Mouse (Mus musculus): ENCODE data around the gene Irak4. TPM values are rescaled to one million over a fixed set of nuclear protein-coding genes. Genes with fewer than 3 reads are reported as not detected.

Irak4 gene
- polyA plus RNA-seq, 1 experiment from 2014 or later, result 2.7 TPM

DNA sequence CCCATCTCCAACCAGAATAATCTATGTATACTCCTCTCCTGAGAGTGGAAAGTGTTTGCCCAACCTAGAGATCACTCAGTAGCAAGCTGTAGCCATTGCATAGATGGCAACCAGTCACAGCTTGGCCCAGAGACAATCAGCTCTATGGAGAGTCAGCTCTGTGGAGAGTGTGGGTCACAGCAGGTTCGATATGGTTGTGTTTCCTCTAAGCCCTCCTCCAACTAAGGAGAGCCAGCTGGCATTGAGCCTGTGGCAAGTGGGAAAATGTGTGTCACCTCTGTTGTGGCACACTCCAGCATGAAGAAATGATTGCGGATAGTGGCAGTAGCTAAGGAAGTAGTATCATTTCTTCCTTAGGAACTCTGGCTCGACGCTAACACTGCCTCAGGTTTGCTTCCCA, 28.1 kb downstream of the Irak4 start:
- Histone ChIP-seq H3K36me3 (ENCODE audit: control insufficient read depth, insufficient read depth, low read length) (no peaks in the 10 kb centered on the region), H3K4me2 (ENCODE audit: low read depth, severe bottlenecking) (no peak overlapping the region), H3K9me3 (ENCODE audit: control insufficient read depth, low read length) (no peaks in the 10 kb centered on the region), H3K4me3 (ENCODE audit: low read depth, low read length) (no peak overlapping the region), H3K4me1 (ENCODE audit: control insufficient read depth, insufficient read depth, low read length) (no peaks in the 10 kb centered on the region), H3K9ac (ENCODE audit: low read length) (no peak overlapping the region), H3K27me3 (ENCODE audit: control insufficient read depth, insufficient read depth, low read length) (no peaks in the 10 kb centered on the region), H3K27ac (replicated peaks; ENCODE audit: low read depth, low read length) (no peak overlapping the region)
- ATAC-seq (ENCODE audit: insufficient number of reproducible peaks, low FRiP score, low TSS enrichment, low read depth), result no peak
- WGBS, result 92% methylated on average over 4 of the region's 4 CpGs
- no peak for DNase-seq (ENCODE audit: low spot score)

DNA sequence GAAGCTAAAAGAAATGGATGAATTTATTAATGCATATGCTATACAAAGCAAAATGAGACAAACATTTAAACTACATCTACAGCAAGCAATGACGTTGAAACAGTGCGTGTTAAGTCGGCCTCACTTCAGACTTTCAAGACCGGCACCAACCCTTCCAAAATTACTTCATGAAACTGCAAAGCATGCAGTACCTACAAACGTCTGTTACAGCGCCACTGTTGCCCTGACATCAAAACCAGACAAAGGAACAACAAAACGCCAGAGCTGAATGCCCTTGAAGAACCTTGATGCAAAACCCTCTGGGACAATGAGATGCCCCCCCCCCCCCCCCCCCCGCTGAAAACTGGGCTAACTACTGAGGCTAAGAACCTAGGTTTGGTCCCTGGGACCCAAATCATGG, 29.3 kb downstream of the Irak4 start:
- H3K36me3 ChIP-seq (ENCODE audit: control insufficient read depth, insufficient read depth, low read length), result no peaks in the 10 kb centered on the region
- 72% methylated on average over 8 of the region's 8 CpGs for WGBS

GRCm38 (mm10) chr15:94574566-94575268, 31.3 kb downstream of the Irak4 start:
- WGBS, result 71% methylated on average over 4 of the region's 4 CpGs
- H3K4me3 ChIP-seq (ENCODE audit: low read depth, low read length), result no peak overlapping the region
- ATAC-seq (ENCODE audit: insufficient number of reproducible peaks, low FRiP score, low TSS enrichment, low read depth), result no peak
- DNase-seq (ENCODE audit: low spot score), result no peak
- no peak overlapping the region for H3K4me2 ChIP-seq (ENCODE audit: low read depth, severe bottlenecking)
- H3K27ac ChIP-seq (replicated peaks; ENCODE audit: low read depth, low read length), result no peak overlapping the region
- H3K36me3 ChIP-seq (ENCODE audit: control insufficient read depth, insufficient read depth, low read length), result no peaks in the 10 kb centered on the region; the same call in 1 of the 2 replicates
- H3K9me3 ChIP-seq (ENCODE audit: control insufficient read depth, low read length), result no peaks in the 10 kb centered on the region
- H3K9ac ChIP-seq (ENCODE audit: low read length), result no peak overlapping the region
- no peaks in the 10 kb centered on the region for H3K27me3 ChIP-seq (ENCODE audit: control insufficient read depth, insufficient read depth, low read length)
- H3K4me1 ChIP-seq (ENCODE audit: control insufficient read depth, insufficient read depth, low read length), result no peaks in the 10 kb centered on the region

More for the DNA sequence above, 29.3 kb downstream of the Irak4 start:
- DNase-seq (ENCODE audit: low spot score), result no peak
- Histone ChIP-seq H3K4me3 (ENCODE audit: low read depth, low read length) (no peak overlapping the region), H3K9me3 (ENCODE audit: control insufficient read depth, low read length) (no peaks in the 10 kb centered on the region), H3K4me2 (ENCODE audit: low read depth, severe bottlenecking) (no peak overlapping the region), H3K27ac (replicated peaks; ENCODE audit: low read depth, low read length) (no peak overlapping the region), H3K27me3 (ENCODE audit: control insufficient read depth, insufficient read depth, low read length) (no peaks in the 10 kb centered on the region), H3K9ac (ENCODE audit: low read length) (no peak overlapping the region), H3K4me1 (ENCODE audit: control insufficient read depth, insufficient read depth, low read length) (no peaks in the 10 kb centered on the region)
- ATAC-seq (ENCODE audit: insufficient number of reproducible peaks, low FRiP score, low TSS enrichment, low read depth), result no peak

- Histone ChIP-seq H3K36me3 (ENCODE audit: control insufficient read depth, insufficient read depth, low read length) (peaks cover 17% of the 10 kb centered on the region; the same call in 1 of the 2 replicates), H3K4me1 (ENCODE audit: control insufficient read depth, insufficient read depth, low read length) (no peaks in the 10 kb centered on the region), H3K27ac (replicated peaks; ENCODE audit: low read depth, low read length) (no peak overlapping the region), H3K4me2 (ENCODE audit: low read depth, severe bottlenecking) (no peak overlapping the region), H3K9ac (ENCODE audit: low read length) (no peak overlapping the region), H3K27me3 (ENCODE audit: control insufficient read depth, insufficient read depth, low read length) (no peaks in the 10 kb centered on the region), H3K9me3 (ENCODE audit: control insufficient read depth, low read length) (no peaks in the 10 kb centered on the region), H3K4me3 (ENCODE audit: low read depth, low read length) (no peak overlapping the region)
- WGBS, result 58% methylated on average over 7 of the region's 7 CpGs
- DNase-seq (ENCODE audit: low spot score) (no peak), ATAC-seq (ENCODE audit: insufficient number of reproducible peaks, low FRiP score, low TSS enrichment, low read depth) (no peak)
Observed at GRCm38 (mm10) chr15:94582000-94582593, 38.7 kb downstream of the Irak4 start.

GRCm38 (mm10) chr15:94583153-94583552, 39.7 kb downstream of the Irak4 start:
- no peak for ATAC-seq (ENCODE audit: insufficient number of reproducible peaks, low FRiP score, low TSS enrichment, low read depth)
- no peak overlapping the region for H3K27ac ChIP-seq (replicated peaks; ENCODE audit: low read depth, low read length)
- WGBS, result 89% methylated on average over 10 of the region's 10 CpGs
- H3K27me3 ChIP-seq (ENCODE audit: control insufficient read depth, insufficient read depth, low read length), result no peaks in the 10 kb centered on the region
- DNase-seq (ENCODE audit: low spot score), result no peak
- H3K9ac ChIP-seq (ENCODE audit: low read length), result no peak overlapping the region
- no peak overlapping the region for H3K4me3 ChIP-seq (ENCODE audit: low read depth, low read length)
- no peak overlapping the region for H3K4me2 ChIP-seq (ENCODE audit: low read depth, severe bottlenecking)
- peaks cover 17% of the 10 kb centered on the region; the same call in 1 of the 2 replicates for H3K36me3 ChIP-seq (ENCODE audit: control insufficient read depth, insufficient read depth, low read length)
- H3K9me3 ChIP-seq (ENCODE audit: control insufficient read depth, low read length), result no peaks in the 10 kb centered on the region
- H3K4me1 ChIP-seq (ENCODE audit: control insufficient read depth, insufficient read depth, low read length), result no peaks in the 10 kb centered on the region

- Histone ChIP-seq H3K4me1 (ENCODE audit: control insufficient read depth, insufficient read depth, low read length) (no peaks in the 10 kb centered on the region), H3K9ac (ENCODE audit: low read length) (no peak overlapping the region), H3K36me3 (ENCODE audit: control insufficient read depth, insufficient read depth, low read length) (peaks cover 17% of the 10 kb centered on the region; the same call in 1 of the 2 replicates), H3K9me3 (ENCODE audit: control insufficient read depth, low read length) (no peaks in the 10 kb centered on the region), H3K27ac (replicated peaks; ENCODE audit: low read depth, low read length) (no peak overlapping the region), H3K4me3 (ENCODE audit: low read depth, low read length) (no peak overlapping the region), H3K4me2 (ENCODE audit: low read depth, severe bottlenecking) (no peak overlapping the region), H3K27me3 (ENCODE audit: control insufficient read depth, insufficient read depth, low read length) (no peaks in the 10 kb centered on the region)
- 97% methylated on average over 4 of the region's 4 CpGs for WGBS
- ATAC-seq (ENCODE audit: insufficient number of reproducible peaks, low FRiP score, low TSS enrichment, low read depth), result no peak
- DNase-seq (ENCODE audit: low spot score), result no peak
Observed at GRCm38 (mm10) chr15:94584738-94585137, 41.3 kb downstream of the Irak4 start.

DNA sequence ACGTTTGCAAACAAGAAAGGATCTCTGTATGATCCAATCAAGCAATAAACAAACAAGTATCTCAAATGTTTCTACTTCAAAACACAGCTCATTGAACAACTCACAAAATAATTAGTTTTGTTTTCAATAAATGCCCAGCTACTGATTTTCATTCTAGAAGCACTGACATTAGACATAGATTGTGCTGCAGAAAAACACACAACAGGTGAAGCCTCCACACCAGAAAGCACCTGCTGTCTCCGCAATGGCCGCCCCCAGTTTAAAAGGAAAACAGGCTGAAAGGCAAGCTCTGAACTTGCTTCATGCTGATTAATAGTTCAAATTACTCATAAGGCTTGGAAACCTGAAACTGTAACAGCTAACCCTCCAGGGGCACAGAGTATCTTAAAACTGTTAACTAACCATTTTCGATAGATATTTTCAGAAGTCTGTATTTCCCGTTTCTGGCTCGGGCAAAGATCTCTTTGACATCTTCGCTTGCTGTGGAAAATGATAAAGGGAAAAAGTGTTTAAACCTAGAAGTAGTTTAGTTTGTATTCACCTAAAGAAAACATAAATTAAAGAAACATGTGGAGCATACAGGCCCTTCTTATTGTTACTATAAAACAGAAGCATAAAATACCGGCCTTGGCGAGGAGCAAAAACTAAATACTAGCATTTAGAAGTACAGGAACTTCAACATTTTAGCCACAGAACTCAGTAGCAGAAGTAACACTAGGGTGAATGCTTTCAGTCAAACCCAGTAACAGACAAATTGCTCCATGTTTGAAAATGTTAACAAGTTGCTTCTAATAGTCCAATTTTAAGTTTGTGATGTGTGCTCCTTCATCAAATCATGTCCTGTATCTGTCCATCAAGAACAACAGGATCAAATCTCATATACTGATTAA, 44.6 kb downstream of the Irak4 start:
- no peak overlapping the region for H3K9ac ChIP-seq (ENCODE audit: low read length)

More for the DNA sequence above, 44.6 kb downstream of the Irak4 start:
- Histone ChIP-seq H3K4me3 (ENCODE audit: low read depth, low read length) (no peak overlapping the region), H3K4me2 (ENCODE audit: low read depth, severe bottlenecking) (peak overlapping the region; percentile 17; the same call in 1 of the 2 replicates), H3K27ac (replicated peaks; ENCODE audit: low read depth, low read length) (no peak overlapping the region), H3K27me3 (ENCODE audit: control insufficient read depth, insufficient read depth, low read length) (no peaks in the 10 kb centered on the region), H3K36me3 (ENCODE audit: control insufficient read depth, insufficient read depth, low read length) (peaks cover 8% of the 10 kb centered on the region; the same call in 1 of the 2 replicates), H3K9me3 (ENCODE audit: control insufficient read depth, low read length) (no peaks in the 10 kb centered on the region), H3K4me1 (ENCODE audit: control insufficient read depth, insufficient read depth, low read length) (no peaks in the 10 kb centered on the region)
- WGBS, result 80% methylated on average over 9 of the region's 9 CpGs
- DNase-seq (ENCODE audit: low spot score), result no peak
- no peak for ATAC-seq (ENCODE audit: insufficient number of reproducible peaks, low FRiP score, low TSS enrichment, low read depth)

Data from limb, embryonic 11.5 days (tissue).